Mouse (Mus musculus): ENCODE measurements around the gene Cdc42bpg. TPM values are rescaled to one million over a fixed set of nuclear protein-coding genes. Genes with fewer than 3 reads are reported as not detected.

The Cdc42bpg gene
- polyA plus RNA-seq, 1 experiment: 6.9 TPM

DNA sequence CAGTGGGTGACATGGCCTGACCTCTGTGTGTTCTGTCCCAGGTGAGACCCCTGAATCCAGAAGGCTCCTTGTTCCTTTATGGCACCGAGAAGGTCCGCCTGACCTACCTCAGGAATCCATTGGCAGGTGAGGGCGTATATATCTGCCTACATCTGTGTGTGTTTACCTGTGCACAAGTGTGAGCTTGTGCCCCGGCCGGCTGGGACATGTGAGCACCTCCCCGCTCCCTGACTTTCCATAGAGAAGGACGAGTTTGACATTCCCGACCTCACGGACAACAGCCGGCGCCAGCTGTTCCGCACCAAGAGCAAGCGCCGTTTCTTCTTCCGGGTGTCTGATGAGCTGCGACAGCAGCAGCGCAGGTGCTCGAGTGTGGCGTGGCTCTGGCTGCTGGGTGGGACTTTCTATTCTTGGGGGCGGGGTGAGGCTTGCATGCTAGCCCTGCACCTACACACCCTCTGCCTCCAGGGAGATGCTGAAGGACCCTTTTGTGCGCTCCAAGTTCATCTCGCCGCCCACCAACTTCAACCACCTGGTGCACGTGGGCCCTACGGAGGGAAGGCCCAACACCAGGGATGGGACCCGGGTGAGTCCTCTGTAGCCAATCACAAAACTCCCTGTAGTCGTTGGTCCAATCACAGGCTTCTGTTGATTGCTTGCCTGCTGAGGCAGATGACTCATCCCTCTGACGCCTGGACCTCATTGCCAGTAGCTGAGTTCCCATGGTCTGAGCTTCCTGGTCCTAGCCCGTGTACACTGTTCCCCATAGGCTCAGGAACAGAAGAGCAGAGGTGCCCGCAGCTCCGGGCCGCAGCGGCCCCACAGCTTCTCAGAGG is 15.7 kb downstream of the Cdc42bpg start:
- H3K27ac ChIP-seq (ENCODE audit: insufficient read depth, low read depth, low read length): no peak overlapping the region
- H3K4me3 ChIP-seq (ENCODE audit: insufficient read depth, low read length): no peak overlapping the region
- no peaks in the 10 kb centered on the region for H3K4me1 ChIP-seq (ENCODE audit: control insufficient read depth, insufficient read depth, low read length)
- TF ChIP-seq POLR2A (IDR thresholded peaks at IDR 0.05; ENCODE audit: borderline replicate concordance, low read depth, low read length) (no peak), CTCF (IDR thresholded peaks at IDR 0.05; ENCODE audit: low read depth, low read length) (no peak)

DNA sequence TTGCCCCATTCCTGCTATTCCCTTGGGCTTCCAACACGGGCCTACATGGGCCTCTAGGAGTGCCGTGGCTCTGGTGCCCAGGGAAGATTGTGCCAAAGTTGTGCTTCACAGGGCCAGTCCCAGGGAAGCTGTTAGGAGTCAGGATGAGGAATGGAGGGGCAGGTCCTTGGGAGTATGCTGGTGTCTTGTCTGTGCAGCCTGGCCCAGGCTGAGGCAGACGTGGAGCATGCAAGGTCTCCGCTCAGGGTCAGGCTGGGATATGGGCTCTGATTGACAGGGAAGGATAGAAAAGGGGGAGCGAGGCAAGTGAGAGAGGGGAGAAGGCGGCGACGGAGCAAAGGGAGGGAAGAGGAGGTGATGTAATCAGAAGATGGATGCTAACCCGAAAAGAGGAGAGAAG is 18.5 kb downstream of the Cdc42bpg start:
- no peaks in the 10 kb centered on the region for H3K4me1 ChIP-seq (ENCODE audit: control insufficient read depth, insufficient read depth, low read length)
- no peak for TF ChIP-seq CTCF (IDR thresholded peaks at IDR 0.05; ENCODE audit: low read depth, low read length)
- no peak for TF ChIP-seq POLR2A (IDR thresholded peaks at IDR 0.05; ENCODE audit: borderline replicate concordance, low read depth, low read length)
- no peak overlapping the region for H3K4me3 ChIP-seq (ENCODE audit: insufficient read depth, low read length)
- H3K27ac ChIP-seq (ENCODE audit: insufficient read depth, low read depth, low read length): no peak overlapping the region

DNA sequence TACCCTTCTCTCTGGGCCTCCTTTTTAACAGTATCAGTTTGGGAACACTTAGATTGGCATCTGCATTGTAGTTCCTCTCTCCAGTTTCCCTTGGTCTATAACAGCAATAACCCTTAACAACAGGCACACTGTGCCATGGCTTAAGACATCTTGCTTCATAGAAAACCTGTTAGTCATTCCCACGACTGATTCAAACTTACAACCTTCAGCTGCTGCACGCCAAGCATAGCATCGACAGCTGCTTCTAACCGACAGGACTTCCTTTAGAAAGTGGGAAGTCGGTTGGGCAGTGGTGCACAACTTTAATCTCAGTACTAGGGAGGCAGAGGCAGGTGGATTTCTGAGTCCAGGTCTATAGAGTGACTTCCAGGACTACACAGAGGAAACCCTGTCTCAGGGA is 24.9 kb downstream of the Cdc42bpg start:
- H3K4me3 ChIP-seq (ENCODE audit: insufficient read depth, low read length): peak overlapping the region; percentile 40
- no peak overlapping the region for H3K27ac ChIP-seq (ENCODE audit: insufficient read depth, low read depth, low read length)
- TF ChIP-seq POLR2A (IDR thresholded peaks at IDR 0.05; ENCODE audit: borderline replicate concordance, low read depth, low read length) (no peak), CTCF (IDR thresholded peaks at IDR 0.05; ENCODE audit: low read depth, low read length) (no peak)
- H3K4me1 ChIP-seq (ENCODE audit: control insufficient read depth, insufficient read depth, low read length): peaks cover 15% of the 10 kb centered on the region

DNA sequence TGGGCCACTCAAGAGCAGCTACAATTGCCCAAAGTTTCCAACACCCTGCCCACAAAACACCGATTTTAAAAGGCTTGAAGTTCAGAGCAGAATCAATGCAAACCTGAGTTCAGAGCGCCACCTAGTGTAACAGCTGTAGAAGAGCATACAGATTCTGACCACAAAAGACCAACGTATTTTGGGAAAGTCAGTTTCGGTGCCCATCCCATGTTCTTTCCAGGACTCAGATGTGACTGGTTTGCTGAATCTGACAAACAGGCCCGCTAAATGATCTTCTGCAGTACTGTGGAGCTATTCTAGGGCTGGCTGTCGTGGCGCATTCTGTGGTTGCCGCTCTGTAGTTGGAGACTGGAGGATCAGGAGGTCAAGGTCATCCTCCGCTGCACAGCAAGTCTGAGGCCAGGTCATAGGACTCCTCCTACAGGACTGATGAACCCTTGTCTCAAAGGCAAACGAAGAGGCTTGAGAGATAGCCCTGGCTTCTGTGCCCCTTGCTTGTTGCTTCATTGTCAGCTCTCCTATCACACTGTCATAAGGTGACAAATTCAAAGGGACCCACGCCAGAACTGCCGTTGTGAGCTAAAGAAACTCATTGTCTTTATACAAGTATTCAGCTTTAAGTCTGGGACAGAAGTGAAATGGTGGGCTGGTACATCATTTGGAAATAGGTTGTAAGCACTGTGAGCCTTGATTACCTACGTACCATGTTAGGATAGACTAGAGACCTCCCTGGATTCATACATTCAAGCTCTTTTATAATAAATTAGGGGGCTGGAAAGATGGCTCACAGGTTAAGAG is 25.7 kb downstream of the Cdc42bpg start:
- no peak overlapping the region for H3K27ac ChIP-seq (ENCODE audit: insufficient read depth, low read depth, low read length)
- peak overlapping the region; percentile 40 for H3K4me3 ChIP-seq (ENCODE audit: insufficient read depth, low read length)
- peaks cover 18% of the 10 kb centered on the region for H3K4me1 ChIP-seq (ENCODE audit: control insufficient read depth, insufficient read depth, low read length)
- no peak for TF ChIP-seq CTCF (IDR thresholded peaks at IDR 0.05; ENCODE audit: low read depth, low read length)
- no peak for TF ChIP-seq POLR2A (IDR thresholded peaks at IDR 0.05; ENCODE audit: borderline replicate concordance, low read depth, low read length)

DNA sequence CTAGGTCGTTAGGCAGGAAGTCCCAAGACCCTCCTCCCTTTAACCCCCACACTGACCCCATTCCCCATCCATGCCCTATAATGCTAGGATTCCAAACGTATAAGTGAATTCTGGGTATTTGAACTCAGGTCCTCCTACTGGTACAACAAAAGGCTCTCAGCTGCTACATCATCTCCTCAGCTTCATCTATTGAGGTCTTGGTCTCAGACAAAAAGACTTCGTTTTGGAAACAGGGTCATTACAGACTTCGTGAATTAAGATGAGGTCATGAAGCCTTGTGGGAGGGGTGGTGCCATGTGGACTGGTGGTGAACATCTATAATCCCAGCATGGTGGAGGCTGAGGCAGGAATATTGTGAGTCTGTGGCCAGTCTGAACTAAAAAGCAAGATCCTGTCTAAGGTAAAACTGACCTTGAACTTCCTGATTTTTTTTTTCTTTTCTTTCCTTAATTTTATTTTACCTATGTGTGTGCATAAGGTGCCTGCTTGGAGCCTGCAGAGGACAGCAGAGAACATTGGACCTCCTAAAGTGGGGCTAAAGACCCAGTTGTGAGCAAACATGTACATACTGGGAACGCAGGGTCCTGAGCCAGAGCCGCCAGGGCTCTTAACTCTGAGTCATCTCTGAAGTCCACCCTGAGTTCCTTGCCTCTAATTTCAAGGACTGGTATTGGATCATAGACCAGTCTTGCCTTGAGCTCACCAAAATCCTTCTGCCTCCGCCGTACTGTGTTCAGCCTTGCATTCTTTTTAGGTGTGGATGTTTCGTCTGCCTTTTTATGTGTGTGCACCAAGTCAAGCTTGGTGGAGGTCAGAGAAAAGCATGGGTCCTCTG is 27.7 kb downstream of the Cdc42bpg start:
- Histone ChIP-seq H3K4me1 (ENCODE audit: control insufficient read depth, insufficient read depth, low read length) (peaks cover 18% of the 10 kb centered on the region), H3K27ac (ENCODE audit: insufficient read depth, low read depth, low read length) (peak overlapping the region; percentile 81), H3K4me3 (ENCODE audit: insufficient read depth, low read length) (peak overlapping the region; percentile 50)
- no peak for TF ChIP-seq POLR2A (IDR thresholded peaks at IDR 0.05; ENCODE audit: borderline replicate concordance, low read depth, low read length)
- TF ChIP-seq CTCF (IDR thresholded peaks at IDR 0.05; ENCODE audit: low read depth, low read length): no peak

DNA sequence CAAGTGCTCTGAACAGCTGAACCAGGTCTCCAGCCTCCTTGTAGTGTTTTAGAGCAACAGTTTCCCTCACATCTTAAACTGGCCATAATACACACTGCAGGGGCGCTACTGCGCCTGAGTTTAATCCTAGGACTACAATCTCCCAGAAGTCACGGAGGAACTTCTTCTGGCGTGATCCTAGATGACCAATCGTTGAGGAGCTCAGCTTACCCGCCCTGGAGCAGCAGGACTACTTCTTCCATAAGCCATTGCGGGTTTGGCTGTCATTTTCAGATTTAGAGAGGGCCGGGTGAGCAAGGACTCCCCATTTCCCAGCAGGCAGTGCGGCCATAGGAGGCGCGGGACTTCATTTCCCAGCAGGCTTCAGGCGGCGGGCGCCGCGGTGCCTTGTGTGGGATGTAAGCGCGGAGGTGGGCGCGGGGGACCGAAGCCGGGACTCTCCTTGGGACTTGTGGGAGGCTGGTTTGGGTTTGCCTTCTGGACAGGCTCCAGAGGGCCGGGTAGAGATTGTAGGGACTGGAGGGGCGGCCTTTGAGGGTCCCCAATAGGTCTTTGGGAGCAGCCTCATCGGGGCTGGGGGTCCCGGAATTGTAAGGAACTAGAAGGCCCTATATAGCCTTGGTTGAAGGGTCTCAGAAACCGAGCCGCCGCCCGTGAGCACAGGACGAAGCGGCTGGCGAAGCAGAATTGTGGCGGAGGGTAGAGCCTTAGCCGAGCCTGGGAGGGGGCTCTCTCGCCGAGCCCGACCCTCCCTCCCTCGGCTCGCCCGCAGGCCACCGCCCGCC is 28.6 kb downstream of the Cdc42bpg start, which contains the start of gene Men1:
TSS of gene Men1 (plus strand) at position 307 of the 785 bp plus-strand sequence.
- H3K4me3 ChIP-seq (ENCODE audit: insufficient read depth, low read length): peak within 1 kb of the TSS; percentile 74
- peaks cover 21% of the 10 kb centered on the region for H3K4me1 ChIP-seq (ENCODE audit: control insufficient read depth, insufficient read depth, low read length)
- peak within 1 kb of the TSS; percentile 81 for H3K27ac ChIP-seq (ENCODE audit: insufficient read depth, low read depth, low read length)
- TF ChIP-seq POLR2A (IDR thresholded peaks at IDR 0.05; ENCODE audit: borderline replicate concordance, low read depth, low read length) (no peak), CTCF (IDR thresholded peaks at IDR 0.05; ENCODE audit: low read depth, low read length) (no peak)

DNA sequence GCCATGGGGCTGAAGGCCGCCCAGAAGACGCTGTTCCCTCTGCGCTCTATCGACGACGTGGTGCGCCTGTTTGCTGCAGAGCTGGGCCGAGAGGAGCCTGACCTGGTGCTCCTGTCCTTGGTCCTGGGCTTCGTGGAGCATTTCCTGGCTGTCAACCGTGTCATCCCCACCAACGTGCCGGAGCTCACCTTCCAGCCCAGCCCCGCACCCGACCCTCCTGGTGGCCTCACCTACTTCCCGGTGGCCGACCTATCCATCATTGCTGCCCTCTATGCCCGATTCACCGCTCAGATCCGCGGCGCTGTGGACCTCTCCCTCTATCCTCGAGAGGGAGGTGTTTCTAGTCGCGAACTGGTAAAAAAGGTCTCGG is 29.2 kb downstream of the Cdc42bpg start:
- H3K27ac ChIP-seq (ENCODE audit: insufficient read depth, low read depth, low read length): no peak overlapping the region
- H3K4me1 ChIP-seq (ENCODE audit: control insufficient read depth, insufficient read depth, low read length): peaks cover 26% of the 10 kb centered on the region
- no peak for TF ChIP-seq CTCF (IDR thresholded peaks at IDR 0.05; ENCODE audit: low read depth, low read length)
- no peak for TF ChIP-seq POLR2A (IDR thresholded peaks at IDR 0.05; ENCODE audit: borderline replicate concordance, low read depth, low read length)
- H3K4me3 ChIP-seq (ENCODE audit: insufficient read depth, low read length): peak overlapping the region; percentile 74

DNA sequence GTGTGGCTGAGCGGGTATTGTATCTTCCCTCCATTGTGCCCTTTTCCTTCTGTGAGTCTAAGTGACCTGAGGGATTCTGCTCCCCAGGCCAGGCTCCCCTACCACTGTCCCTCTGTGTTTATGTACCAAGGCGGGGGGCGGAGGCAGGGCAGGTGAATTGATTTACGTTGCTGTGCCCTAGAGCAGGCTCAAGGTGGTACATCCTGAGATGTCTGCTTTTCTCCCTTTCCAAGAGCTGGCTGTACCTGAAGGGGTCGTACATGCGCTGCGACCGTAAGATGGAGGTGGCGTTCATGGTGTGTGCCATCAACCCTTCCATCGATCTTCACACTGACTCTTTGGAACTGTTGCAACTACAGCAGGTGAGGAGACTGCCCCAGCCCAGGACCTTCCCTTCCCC is 30.7 kb downstream of the Cdc42bpg start:
- no peak for TF ChIP-seq POLR2A (IDR thresholded peaks at IDR 0.05; ENCODE audit: borderline replicate concordance, low read depth, low read length)
- TF ChIP-seq CTCF (IDR thresholded peaks at IDR 0.05; ENCODE audit: low read depth, low read length): no peak
- peaks cover 21% of the 10 kb centered on the region for H3K4me1 ChIP-seq (ENCODE audit: control insufficient read depth, insufficient read depth, low read length)
- H3K4me3 ChIP-seq (ENCODE audit: insufficient read depth, low read length): no peak overlapping the region

DNA sequence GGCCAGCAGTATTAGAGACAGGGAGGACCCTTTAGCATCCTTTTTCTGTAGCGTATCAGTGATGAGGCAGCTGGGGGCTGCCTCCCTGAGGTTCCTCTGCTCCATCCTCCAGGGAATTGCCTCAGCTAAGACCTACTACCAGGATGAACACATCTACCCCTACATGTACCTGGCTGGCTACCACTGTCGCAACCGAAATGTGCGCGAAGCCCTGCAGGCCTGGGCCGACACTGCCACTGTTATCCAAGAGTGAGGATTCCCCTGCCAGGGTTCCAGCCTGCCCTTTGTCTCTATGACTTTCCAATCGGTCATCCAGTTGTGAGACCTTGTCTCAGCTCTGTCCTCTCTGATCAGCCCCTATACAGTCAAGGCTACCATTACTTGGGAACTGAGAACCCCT is 31.9 kb downstream of the Cdc42bpg start:
- Histone ChIP-seq H3K4me1 (ENCODE audit: control insufficient read depth, insufficient read depth, low read length) (peaks cover 23% of the 10 kb centered on the region), H3K27ac (ENCODE audit: insufficient read depth, low read depth, low read length) (no peak overlapping the region), H3K4me3 (ENCODE audit: insufficient read depth, low read length) (no peak overlapping the region)
- TF ChIP-seq POLR2A (IDR thresholded peaks at IDR 0.05; ENCODE audit: borderline replicate concordance, low read depth, low read length) (no peak), CTCF (IDR thresholded peaks at IDR 0.05; ENCODE audit: low read depth, low read length) (no peak)

More for the DNA sequence above, 30.7 kb downstream of the Cdc42bpg start:
- H3K27ac ChIP-seq (ENCODE audit: insufficient read depth, low read depth, low read length): no peak overlapping the region
